Mouse (Mus musculus) stomach, postnatal 0 days (tissue): ENCODE results near the gene Spic. TPM values are rescaled to one million over a fixed set of nuclear protein-coding genes. Genes with fewer than 3 reads are reported as not detected.

ENCODE experiments used
- ATAC-seq: fragments of 200-750 bp; cut with Nextera tagmentation; 2 replicates; pipeline ENCODE4 v1.8.0; 2017; ENCODE audit not compliant: low FRiP score, low TSS enrichment
- DNase-seq: peaks from one replicate; pipeline ENCODE4 v3.0.0-alpha.2; 2016; ENCODE audit warnings: low spot score
- H3K27ac ChIP-seq: fragments of 300-500 bp; sonication (generic); replicated peaks from 2 replicates; pipeline ENCODE4 v1.5.1; 2014; ENCODE audit warnings: mild to moderate bottlenecking, control low read depth
- H3K27me3 ChIP-seq: fragments of 300-500 bp; sonication (generic); 2 replicates; pipeline ENCODE4 v1.6.1; 2014; ENCODE audit warnings: low read length; ENCODE audit not compliant: control insufficient read depth, insufficient read depth
- H3K36me3 ChIP-seq: fragments of 300-500 bp; sonication (generic); 2 replicates; pipeline ENCODE4 v1.6.1; 2014; ENCODE audit warnings: low read length, mixed read lengths; ENCODE audit not compliant: control insufficient read depth, insufficient read depth
- H3K4me1 ChIP-seq: fragments of 300-500 bp; sonication (generic); replicated peaks from 2 replicates; pipeline ENCODE4 v1.6.1; 2014; ENCODE audit warnings: antibody characterized with exemption; ENCODE audit not compliant: control insufficient read depth, insufficient read depth
- H3K4me2 ChIP-seq: fragments of 300-500 bp; sonication (generic); replicated peaks from 2 replicates; pipeline ENCODE4 v1.6.1; 2014; ENCODE audit warnings: low read depth, mild to moderate bottlenecking, control low read depth, moderate library complexity
- H3K4me3 ChIP-seq: fragments of 300-500 bp; sonication (generic); 2 replicates; pipeline ENCODE4 v1.5.1; 2014; ENCODE audit warnings: low read depth, low read length, control low read depth
- H3K9ac ChIP-seq: fragments of 300-500 bp; sonication (generic); 2 replicates; pipeline ENCODE4 v1.6.1; 2014; ENCODE audit warnings: mild to moderate bottlenecking, low read length, control low read depth, mixed read lengths
- H3K9me3 ChIP-seq: fragments of 300-500 bp; sonication (generic); 2 replicates; pipeline ENCODE4 v1.6.1; 2016; ENCODE audit warnings: low read length; ENCODE audit not compliant: control insufficient read depth
- CTCF ChIP-seq: IDR thresholded peaks from 2 replicates; pipeline ENCODE4 v1.5.1; 2016; ENCODE audit warnings: antibody characterized with exemption, low read depth, mild to moderate bottlenecking, moderate library complexity
- EP300 ChIP-seq: optimal IDR thresholded peaks from 2 replicates; pipeline ENCODE3; 2016; ENCODE audit warnings: antibody characterized with exemption
- WGBS: fragments of 180-500 bp; shearing (Covaris S2); extraction: QIAGEN DNeasy Blood & Tissue Kit; methylation state at CpG from one replicate; pipeline ENCODE4 v1.1.7; 2014; 5-methylcytosine and 5-hydroxymethylcytosine counted together
- polyA plus RNA-seq: library from polyadenylated mRNA; unstranded; fragments of >200 nt; fragmentation: Nextera tagmentation; extraction: Ambion mirVana; gene quantifications from 2 replicates; pipeline ENCODE4 v1.2.1, GENCODE M21; 2015

The Spic gene
- polyA plus RNA-seq, 1 experiment from 2014 or later: 0.62 TPM

DNA sequence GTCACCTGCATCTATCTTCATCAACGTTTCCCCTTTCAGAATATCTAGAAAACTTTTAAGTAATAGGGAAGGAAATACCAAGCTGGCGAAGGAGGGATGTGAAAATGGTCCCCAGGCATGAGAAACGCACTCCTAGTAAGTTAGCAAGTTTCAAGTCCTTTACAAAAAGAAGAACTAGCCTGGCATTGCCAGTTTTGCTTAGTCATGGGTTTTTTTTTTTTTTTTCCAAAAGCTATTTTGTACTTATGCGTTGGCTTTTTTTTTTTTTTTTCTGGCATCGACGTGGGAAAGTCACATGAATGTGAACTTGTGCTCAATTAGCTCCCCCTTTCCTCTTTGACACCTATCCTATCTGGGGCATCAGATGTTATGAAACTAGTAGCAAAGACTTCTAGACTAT, 27.5 kb upstream of the Spic start:
- no peaks in the 10 kb centered on the region for H3K27me3 ChIP-seq
- no peak overlapping the region for H3K27ac ChIP-seq
- H3K9ac ChIP-seq: no peak overlapping the region
- DNase-seq: no peak
- TF ChIP-seq CTCF (no peak), EP300 (no peak)
- H3K36me3 ChIP-seq: no peaks in the 10 kb centered on the region
- no peak for ATAC-seq
- H3K4me2 ChIP-seq: no peak overlapping the region
- H3K9me3 ChIP-seq: no peaks in the 10 kb centered on the region
- no peaks in the 10 kb centered on the region for H3K4me1 ChIP-seq
- H3K4me3 ChIP-seq: no peak overlapping the region
- 77% methylated on average over 6 of the region's 6 CpGs for WGBS

DNA sequence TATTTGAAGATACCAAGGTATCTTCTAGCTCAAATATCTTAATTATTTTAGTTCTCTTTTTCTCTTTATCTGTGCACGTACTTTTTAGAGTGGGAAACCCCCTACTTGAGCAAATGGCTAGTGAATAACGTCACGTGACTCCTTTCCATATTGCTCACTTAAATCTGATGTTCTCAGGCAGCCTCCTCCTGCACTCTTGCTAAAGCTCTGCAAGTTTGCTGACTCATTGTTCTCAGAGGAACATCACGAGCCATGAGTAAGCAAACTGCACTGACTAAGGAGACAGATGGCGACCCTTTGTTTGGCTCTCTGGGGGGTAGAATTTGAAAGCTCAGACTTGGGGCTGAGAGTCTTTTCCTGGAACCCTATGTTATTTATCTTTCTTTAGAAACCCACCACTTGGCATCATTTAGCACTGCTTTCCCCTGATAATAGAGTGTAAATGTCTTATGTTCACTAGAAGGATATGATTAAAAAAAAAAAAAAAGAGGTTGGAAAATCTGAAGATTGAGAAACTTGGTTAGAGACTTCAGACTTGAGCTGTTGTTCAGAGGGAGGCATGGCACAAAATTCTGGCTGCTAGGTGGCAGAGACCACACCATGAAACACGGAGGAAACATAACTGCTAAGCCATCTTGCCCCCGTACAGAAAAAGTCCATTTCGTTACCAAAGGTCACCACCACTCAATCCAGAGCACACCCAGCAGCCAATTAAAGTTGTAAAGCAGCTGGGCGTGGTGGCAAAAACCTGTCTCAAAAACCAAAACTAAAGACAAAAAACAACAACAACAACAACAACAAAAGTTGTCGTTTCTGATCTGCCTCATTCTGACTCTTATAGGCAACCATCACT, 24.1 kb upstream of the Spic start:
- Histone ChIP-seq H3K4me1 (no peaks in the 10 kb centered on the region), H3K4me2 (no peak overlapping the region), H3K27ac (no peak overlapping the region), H3K9me3 (no peaks in the 10 kb centered on the region), H3K9ac (no peak overlapping the region), H3K27me3 (no peaks in the 10 kb centered on the region), H3K36me3 (no peaks in the 10 kb centered on the region), H3K4me3 (no peak overlapping the region)
- no peak for TF ChIP-seq EP300
- no peak for TF ChIP-seq CTCF
- 49% methylated on average over 10 of the region's 10 CpGs for WGBS
- ATAC-seq (no peak), DNase-seq (no peak)

DNA sequence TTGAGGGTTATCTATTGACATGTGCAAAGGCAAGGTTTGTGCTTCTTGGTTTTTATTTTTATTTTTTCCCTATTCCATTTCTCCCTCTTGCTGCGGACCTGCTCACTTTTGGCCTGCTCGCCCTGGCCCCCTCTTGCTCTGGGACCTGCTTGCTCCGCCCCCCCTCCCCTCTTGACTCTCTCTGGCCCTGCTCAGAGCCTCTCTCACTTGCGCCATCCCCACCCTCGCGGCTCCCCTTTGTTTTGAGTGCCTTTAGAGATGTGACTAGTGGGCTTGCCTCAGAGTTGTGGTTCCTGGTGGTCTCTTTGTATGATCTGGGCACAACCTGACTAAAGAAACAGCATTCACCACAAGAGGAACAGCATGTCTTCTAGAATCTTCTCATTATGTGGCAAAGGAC, 16.1 kb upstream of the Spic start:
- Histone ChIP-seq H3K27me3 (no peaks in the 10 kb centered on the region), H3K4me1 (no peaks in the 10 kb centered on the region), H3K36me3 (no peaks in the 10 kb centered on the region), H3K4me2 (no peak overlapping the region), H3K9ac (no peak overlapping the region), H3K27ac (no peak overlapping the region), H3K9me3 (no peaks in the 10 kb centered on the region), H3K4me3 (no peak overlapping the region)
- WGBS: 69% methylated on average over 6 of the region's 6 CpGs
- ATAC-seq: no peak
- DNase-seq: no peak
- TF ChIP-seq CTCF: no peak
- TF ChIP-seq EP300: no peak

DNA sequence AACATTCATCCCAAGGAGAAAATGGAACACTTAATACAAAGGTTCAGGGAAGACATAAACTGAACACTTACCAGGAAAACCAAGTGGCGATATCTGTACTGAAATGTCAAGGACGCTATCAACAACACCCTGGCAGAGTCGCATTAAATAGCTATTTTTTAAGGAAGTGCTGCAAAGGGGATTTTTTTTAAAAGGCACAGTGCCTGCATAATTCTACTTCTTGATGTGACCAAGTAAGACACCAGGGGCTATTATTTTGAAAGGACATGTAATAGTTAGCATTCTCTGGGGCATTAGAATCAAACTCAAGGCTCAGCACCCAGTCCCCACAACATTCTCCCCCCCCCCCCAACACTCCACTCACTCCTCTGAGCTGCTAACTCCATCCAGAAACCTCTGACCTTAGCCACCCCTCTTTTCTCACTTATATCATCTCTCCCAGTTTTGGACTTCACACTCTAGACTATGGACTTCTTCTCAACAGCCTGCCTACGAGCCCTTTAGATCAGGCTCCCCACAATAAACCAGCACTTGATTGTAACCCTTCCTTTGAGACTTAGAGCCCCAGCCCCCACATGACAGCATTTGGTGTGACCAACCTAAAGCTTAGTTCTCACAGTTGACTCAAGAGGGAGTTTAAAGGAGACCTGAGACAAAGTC, 1.8 kb downstream of the Spic start:
- no peak overlapping the region for H3K4me3 ChIP-seq
- H3K27me3 ChIP-seq: no peaks in the 10 kb centered on the region
- DNase-seq: no peak
- H3K4me1 ChIP-seq: no peaks in the 10 kb centered on the region
- H3K9ac ChIP-seq: no peak overlapping the region
- no peaks in the 10 kb centered on the region for H3K36me3 ChIP-seq
- no peak for ATAC-seq
- no peak overlapping the region for H3K27ac ChIP-seq
- no peak for TF ChIP-seq EP300
- no peak for TF ChIP-seq CTCF
- 72% methylated on average over 4 of the region's 4 CpGs for WGBS
- H3K9me3 ChIP-seq: no peaks in the 10 kb centered on the region
- no peak overlapping the region for H3K4me2 ChIP-seq

DNA sequence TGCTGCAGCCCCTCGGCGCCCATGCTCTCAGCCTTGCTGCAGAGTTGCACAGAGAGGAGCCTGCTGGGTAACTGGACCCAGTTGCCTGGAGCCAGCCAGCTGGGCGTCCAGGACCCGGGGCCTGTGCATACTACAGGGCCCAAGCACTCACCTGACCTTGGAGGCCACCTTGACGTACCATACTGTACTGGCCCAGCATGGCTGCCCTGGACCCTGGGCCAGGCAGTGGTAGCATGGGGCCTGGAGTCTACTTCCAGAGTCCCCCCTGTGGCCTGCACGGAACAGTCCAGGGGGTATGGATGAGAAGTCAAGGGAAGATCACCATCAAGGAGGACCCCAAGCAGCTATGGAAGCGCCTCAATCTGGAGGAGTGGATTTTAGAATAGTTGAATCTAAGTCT, 12.0 kb downstream of the Spic start:
- no peaks in the 10 kb centered on the region for H3K9me3 ChIP-seq
- DNase-seq: no peak
- TF ChIP-seq CTCF: no peak
- no peak for TF ChIP-seq EP300
- no peak overlapping the region for H3K4me3 ChIP-seq
- ATAC-seq: no peak
- H3K27ac ChIP-seq: no peak overlapping the region
- 90% methylated on average over 7 of the region's 7 CpGs for WGBS
- H3K36me3 ChIP-seq: no peaks in the 10 kb centered on the region
- no peaks in the 10 kb centered on the region for H3K27me3 ChIP-seq
- H3K9ac ChIP-seq: no peak overlapping the region
- no peak overlapping the region for H3K4me2 ChIP-seq
- no peaks in the 10 kb centered on the region for H3K4me1 ChIP-seq

DNA sequence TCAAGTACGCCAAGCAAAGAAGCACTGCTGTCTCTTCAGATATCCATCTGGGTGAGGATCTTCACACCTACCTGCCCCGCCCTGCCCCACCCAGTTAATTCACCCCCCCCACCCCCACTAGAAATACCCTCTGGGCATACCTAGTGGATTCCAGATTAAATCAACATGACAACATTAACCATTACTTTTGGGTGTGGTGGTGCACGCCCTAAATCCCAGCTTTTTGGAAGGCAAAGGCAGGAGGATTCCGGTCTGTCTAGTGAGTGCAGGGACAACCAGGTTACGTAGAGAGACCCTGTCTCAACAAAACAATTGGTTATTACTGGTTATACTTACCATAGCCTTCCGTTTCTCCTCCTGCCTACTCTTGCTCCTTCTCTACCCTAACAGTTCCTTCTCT, 12.7 kb downstream of the Spic start:
- H3K4me1 ChIP-seq: no peaks in the 10 kb centered on the region
- no peak overlapping the region for H3K4me2 ChIP-seq
- no peak for ATAC-seq
- H3K9me3 ChIP-seq: no peaks in the 10 kb centered on the region
- WGBS: 75% methylated on average over 6 of the region's 6 CpGs
- TF ChIP-seq CTCF (no peak), EP300 (no peak)
- H3K27ac ChIP-seq: no peak overlapping the region
- H3K36me3 ChIP-seq: no peaks in the 10 kb centered on the region
- DNase-seq: no peak
- no peak overlapping the region for H3K4me3 ChIP-seq
- no peaks in the 10 kb centered on the region for H3K27me3 ChIP-seq
- H3K9ac ChIP-seq: no peak overlapping the region
